In genomic region chr13:34003058-34003457, GRCm38 (mm10) we compare ENCODE assay signal across 8 mouse cellular contexts. TPM values are rescaled to one million over a fixed set of nuclear protein-coding genes. Genes with fewer than 3 reads are reported as not detected.
A peak's percentile ranks its signal among the peaks of the same experiment; 100 is the strongest.
DNase-seq lines count a peak whose midpoint lies in the region; ATAC-seq and TF ChIP-seq lines count a peak whose summit lies in the region.

No protein-coding gene starts in this region.

- intact Hi-C loops in heart, postnatal 25 days (cut with DNase I) = no loop called here

- no peak for TF ChIP-seq CTCF in G1E (IDR thresholded peaks at IDR 0.05; ENCODE audit: low read depth, low read length)

- no peaks in the 10 kb centered on the region for H3K27me3 ChIP-seq in heart, embryonic 15.5 days
- H3K27me3 ChIP-seq in G1E (ENCODE audit: insufficient read depth, low read length) = no peaks in the 10 kb centered on the region
- no peaks in the 10 kb centered on the region for H3K27me3 ChIP-seq in forebrain, embryonic 13.5 days
- H3K27me3 ChIP-seq in liver, embryonic 12.5 days (replicated peaks) = no peaks in the 10 kb centered on the region
- no peaks in the 10 kb centered on the region for H3K27me3 ChIP-seq in stomach, embryonic 15.5 days (replicated peaks)

- no peak for DNase-seq in heart, postnatal 25 days (ENCODE audit: low spot score)
- no peak for DNase-seq in G1E (ENCODE audit: low spot score)
- DNase-seq in cerebellum, adult 9-10 months = no peak
- DNase-seq in layer of hippocampus, adult 11-12 months (ENCODE audit: low spot score) = no peak

- WGBS in heart, embryonic 15.5 days = 4% methylated on average over 5 of the region's 5 CpGs
- 7% methylated on average over 5 of the region's 5 CpGs for WGBS in forebrain, embryonic 13.5 days
- WGBS in liver, embryonic 12.5 days (ENCODE audit: insufficient replicate concordance) = 2% methylated on average over 5 of the region's 5 CpGs
- WGBS in stomach, embryonic 15.5 days = 3% methylated on average over 5 of the region's 5 CpGs

- peak overlapping the region; percentile 28; the same call in 1 of the 2 replicates for H3K27ac ChIP-seq in heart, embryonic 15.5 days
- H3K27ac ChIP-seq in forebrain, embryonic 13.5 days = no peak overlapping the region
- H3K27ac ChIP-seq in liver, embryonic 12.5 days = peak overlapping the region; percentile 90
- H3K27ac ChIP-seq in stomach, embryonic 15.5 days = no peak overlapping the region

- H3K9me3 ChIP-seq in heart, embryonic 15.5 days (replicated peaks) = no peaks in the 10 kb centered on the region
- no peaks in the 10 kb centered on the region for H3K9me3 ChIP-seq in G1E (replicated peaks)
- H3K9me3 ChIP-seq in forebrain, embryonic 13.5 days (replicated peaks) = no peaks in the 10 kb centered on the region
- no peaks in the 10 kb centered on the region for H3K9me3 ChIP-seq in liver, embryonic 12.5 days (replicated peaks)
- H3K9me3 ChIP-seq in stomach, embryonic 15.5 days = no peaks in the 10 kb centered on the region

- H3K4me3 ChIP-seq in heart, embryonic 15.5 days = peak overlapping the region; percentile 96
- H3K4me3 ChIP-seq in G1E (ENCODE audit: low read depth, low read length) = peak overlapping the region; percentile 100
- peak overlapping the region; percentile 96 for H3K4me3 ChIP-seq in forebrain, embryonic 13.5 days
- peak overlapping the region; percentile 92 for H3K4me3 ChIP-seq in liver, embryonic 12.5 days
- peak overlapping the region; percentile 97 for H3K4me3 ChIP-seq in stomach, embryonic 15.5 days (replicated peaks)

- H3K9ac ChIP-seq in heart, embryonic 15.5 days = peak overlapping the region; percentile 93
- peak overlapping the region; percentile 88 for H3K9ac ChIP-seq in forebrain, embryonic 13.5 days
- peak overlapping the region; percentile 89 for H3K9ac ChIP-seq in liver, embryonic 12.5 days
- H3K9ac ChIP-seq in stomach, embryonic 15.5 days = peak overlapping the region; percentile 7; the same call in 1 of the 2 replicates

- no peaks in the 10 kb centered on the region for H3K36me3 ChIP-seq in heart, embryonic 15.5 days
- H3K36me3 ChIP-seq in G1E (replicated peaks) = peaks cover 12% of the 10 kb centered on the region
- H3K36me3 ChIP-seq in forebrain, embryonic 13.5 days (ENCODE audit: poor library complexity, severe bottlenecking) = no peaks in the 10 kb centered on the region
- H3K36me3 ChIP-seq in liver, embryonic 12.5 days = 0 out of 2 replicates have a peak, but pooled peaks cover 3% of the 10 kb centered on the region
- no peaks in the 10 kb centered on the region for H3K36me3 ChIP-seq in stomach, embryonic 15.5 days

- H3K4me1 ChIP-seq in heart, embryonic 15.5 days (replicated peaks) = peaks cover 12% of the 10 kb centered on the region
- H3K4me1 ChIP-seq in G1E (ENCODE audit: insufficient read depth, low read depth, low read length) = peaks cover 29% of the 10 kb centered on the region
- peaks cover 16% of the 10 kb centered on the region for H3K4me1 ChIP-seq in forebrain, embryonic 13.5 days
- H3K4me1 ChIP-seq in liver, embryonic 12.5 days = peaks cover 42% of the 10 kb centered on the region
- H3K4me1 ChIP-seq in stomach, embryonic 15.5 days = peaks cover 3% of the 10 kb centered on the region; the same call in 1 of the 2 replicates

- no peak for ATAC-seq in heart, embryonic 15.5 days (replicated peaks; ENCODE audit: insufficient number of reproducible peaks, insufficient read depth, low FRiP score, low read depth)
- ATAC-seq in G1E (ENCODE audit: extremely low read depth, insufficient number of reproducible peaks, low FRiP score, poor library complexity, severe bottlenecking) = no peak
- ATAC-seq in forebrain, embryonic 13.5 days = no peak
- ATAC-seq in liver, embryonic 12.5 days = no peak
- ATAC-seq in stomach, embryonic 15.5 days (ENCODE audit: insufficient read depth, low FRiP score, low read depth) = no peak

- peak overlapping the region; percentile 81 for H3K4me2 ChIP-seq in heart, embryonic 15.5 days
- H3K4me2 ChIP-seq in forebrain, embryonic 13.5 days = peak overlapping the region; percentile 81
- H3K4me2 ChIP-seq in liver, embryonic 12.5 days = peak overlapping the region; percentile 92
- H3K4me2 ChIP-seq in stomach, embryonic 15.5 days = peak overlapping the region; percentile 65

RNA-seq across cellular contexts. Expression of gene Serpinb6a, which starts 0.5 kb away (rescaled TPM):
- polyA plus RNA-seq in heart, embryonic 15.5 days (2015; fragmentation: Nextera tagmentation; extraction: Ambion mirVana) = 57.2 and 59.2 TPM in 2 replicates
- total RNA-seq in heart, postnatal 25 days (2021) = 100 to 1,000 TPM in 1 of 2 experiments, 10 to 100 TPM in 1; 88.4 to 110 TPM
- total RNA-seq in G1E (2014; fragmentation: Nextera tagmentation) (12.1 and 22.7 TPM in 2 replicates), G1E (2017) (9.8 and 10.9 TPM in 2 replicates)
- 2.1 and 3.8 TPM in 2 replicates for polyA plus RNA-seq in G1E (2012)
- polyA plus RNA-seq in forebrain, embryonic 13.5 days (2015; fragmentation: Nextera tagmentation; extraction: Ambion mirVana) = 27.9 and 29.1 TPM in 2 replicates
- polyA plus RNA-seq in liver, embryonic 12.5 days (2016; fragmentation: Nextera tagmentation; extraction: Ambion mirVana) = 12.7 and 12.9 TPM in 2 replicates
- polyA plus RNA-seq in stomach, embryonic 15.5 days (2015; fragmentation: Nextera tagmentation; extraction: Ambion mirVana) = 74.6 and 77.7 TPM in 2 replicates

RNA-seq across cellular contexts. Expression of gene Ripk1, which starts 0.9 kb away (rescaled TPM):
- polyA plus RNA-seq in heart, embryonic 15.5 days (2015; fragmentation: Nextera tagmentation; extraction: Ambion mirVana) = 8.3 and 11.0 TPM in 2 replicates
- total RNA-seq in heart, postnatal 25 days (2021) = 1 to 10 TPM; 7.9 to 8.2 TPM
- total RNA-seq in G1E (2014; fragmentation: Nextera tagmentation) (27.8 and 35.0 TPM in 2 replicates), G1E (2017) (40.3 and 41.6 TPM in 2 replicates)
- polyA plus RNA-seq in G1E (2012) = 6.7 and 9.7 TPM in 2 replicates
- polyA plus RNA-seq in forebrain, embryonic 13.5 days (2015; fragmentation: Nextera tagmentation; extraction: Ambion mirVana) = 5.8 and 6.7 TPM in 2 replicates
- polyA plus RNA-seq in liver, embryonic 12.5 days (2016; fragmentation: Nextera tagmentation; extraction: Ambion mirVana) = 19.6 and 20.2 TPM in 2 replicates
- polyA plus RNA-seq in stomach, embryonic 15.5 days (2015; fragmentation: Nextera tagmentation; extraction: Ambion mirVana) = 21.2 and 22.0 TPM in 2 replicates

RNA-seq across cellular contexts. Expression of gene Bphl, which starts 34.3 kb away (rescaled TPM):
- polyA plus RNA-seq in heart, embryonic 15.5 days (2015; fragmentation: Nextera tagmentation; extraction: Ambion mirVana) = 46.4 and 51.8 TPM in 2 replicates
- total RNA-seq in heart, postnatal 25 days (2021) = 10 to 100 TPM; 34.8 to 39.7 TPM
- 33.3 and 40.9 TPM in 2 replicates for total RNA-seq in G1E (2014; fragmentation: Nextera tagmentation)
- total RNA-seq in G1E (2017) = 30.5 and 36.7 TPM in 2 replicates
- polyA plus RNA-seq in G1E (2012) = 11.2 and 13.6 TPM in 2 replicates
- 36.5 and 37.6 TPM in 2 replicates for polyA plus RNA-seq in forebrain, embryonic 13.5 days (2015; fragmentation: Nextera tagmentation; extraction: Ambion mirVana)
- 29.2 and 29.3 TPM in 2 replicates for polyA plus RNA-seq in liver, embryonic 12.5 days (2016; fragmentation: Nextera tagmentation; extraction: Ambion mirVana)
- polyA plus RNA-seq in stomach, embryonic 15.5 days (2015; fragmentation: Nextera tagmentation; extraction: Ambion mirVana) = 43.7 and 49.6 TPM in 2 replicates

RNA-seq across cellular contexts. Expression of gene Nqo2, which starts 38.6 kb away (rescaled TPM):
- polyA plus RNA-seq in heart, embryonic 15.5 days (2015; fragmentation: Nextera tagmentation; extraction: Ambion mirVana) = 28.5 and 28.7 TPM in 2 replicates
- total RNA-seq in heart, postnatal 25 days (2021) = 10 to 100 TPM; 38.6 to 38.9 TPM
- total RNA-seq in G1E (2014; fragmentation: Nextera tagmentation) (11.8 and 13.8 TPM in 2 replicates), G1E (2017) (12.4 and 13.1 TPM in 2 replicates)
- 0.29 and 0.55 TPM in 2 replicates for polyA plus RNA-seq in G1E (2012)
- polyA plus RNA-seq in forebrain, embryonic 13.5 days (2015; fragmentation: Nextera tagmentation; extraction: Ambion mirVana) = 8.3 and 9.7 TPM in 2 replicates
- polyA plus RNA-seq in liver, embryonic 12.5 days (2016; fragmentation: Nextera tagmentation; extraction: Ambion mirVana) = 24.5 and 25.8 TPM in 2 replicates
- polyA plus RNA-seq in stomach, embryonic 15.5 days (2015; fragmentation: Nextera tagmentation; extraction: Ambion mirVana) = 26.4 and 29.3 TPM in 2 replicates

Comparison
In these comparisons a context has a peak if more than half of its experiments do, and no peak if none do; other contexts are left out.
1. H3K27ac ChIP-seq: peak in heart, embryonic 15.5 days (single experiment) and liver, embryonic 12.5 days (single experiment); none in forebrain, embryonic 13.5 days (single experiment) and stomach, embryonic 15.5 days (single experiment).
2. H3K9ac ChIP-seq: peak in every context shown above with its lines; median percentile 93 in heart, embryonic 15.5 days; 89 in liver, embryonic 12.5 days; 88 in forebrain, embryonic 13.5 days; 7 in stomach, embryonic 15.5 days.
3. Peak in every context shown above with its lines, with median percentiles within 50 percentile points of each other: H3K4me2 ChIP-seq and H3K4me3 ChIP-seq.